Mouse (Mus musculus): ENCODE measurements around the gene Acot2. TPM values are rescaled to one million over a fixed set of nuclear protein-coding genes. Genes with fewer than 3 reads are reported as not detected.
"Not testable (repeated sequence)": the region's sequence is repeated elsewhere in the genome, so short reads cannot be mapped to it uniquely, and the experiment has no call there.

Gene Acot2
- polyA plus RNA-seq, 1 experiment from 2014 or later, result 13.2 TPM

DNA sequence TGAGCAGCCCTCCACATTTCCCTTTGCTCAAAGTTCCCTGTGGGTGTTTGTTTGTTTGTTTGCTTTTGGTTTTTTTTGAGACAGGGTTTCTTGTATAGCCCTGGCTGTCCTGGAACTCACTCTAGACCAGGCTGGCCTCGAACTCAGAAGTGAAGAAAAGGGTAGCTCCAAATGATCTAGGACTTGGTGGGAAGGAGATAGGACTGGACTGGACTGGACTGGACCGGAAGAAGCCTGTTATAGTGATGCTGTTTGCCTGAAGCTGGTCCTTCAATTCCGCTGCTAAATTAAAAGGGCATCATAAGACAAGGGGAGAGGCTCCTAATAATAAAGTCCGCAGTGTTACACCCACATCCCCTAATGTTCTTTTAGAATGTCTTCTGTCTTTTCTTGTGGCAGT is 822 bp downstream of the Acot2 start:
- Histone ChIP-seq H3K27me3 (ENCODE audit: control insufficient read depth, insufficient read depth, low read length) (no peaks in the 10 kb centered on the region), H3K4me3 (ENCODE audit: low read depth, low read length) (peak overlapping the region; percentile 59), H3K9ac (ENCODE audit: low read length) (peak overlapping the region; percentile 81), H3K4me2 (peak overlapping the region; percentile 65), H3K4me1 (ENCODE audit: control insufficient read depth, insufficient read depth, low read length) (peaks cover 4% of the 10 kb centered on the region; the same call in 1 of the 2 replicates), H3K27ac (ENCODE audit: low read depth, low read length) (no peak overlapping the region), H3K36me3 (ENCODE audit: control insufficient read depth, insufficient read depth, low read length) (no peaks in the 10 kb centered on the region), H3K9me3 (ENCODE audit: control insufficient read depth, low read length) (no peaks in the 10 kb centered on the region)
- WGBS, result 67% methylated on average over 4 of the region's 4 CpGs
- ATAC-seq (ENCODE audit: low FRiP score) (peak; percentile 23; the same call in 1 of the 2 replicates), DNase-seq (ENCODE audit: low spot score, missing footprints) (peak; percentile 89)

DNA sequence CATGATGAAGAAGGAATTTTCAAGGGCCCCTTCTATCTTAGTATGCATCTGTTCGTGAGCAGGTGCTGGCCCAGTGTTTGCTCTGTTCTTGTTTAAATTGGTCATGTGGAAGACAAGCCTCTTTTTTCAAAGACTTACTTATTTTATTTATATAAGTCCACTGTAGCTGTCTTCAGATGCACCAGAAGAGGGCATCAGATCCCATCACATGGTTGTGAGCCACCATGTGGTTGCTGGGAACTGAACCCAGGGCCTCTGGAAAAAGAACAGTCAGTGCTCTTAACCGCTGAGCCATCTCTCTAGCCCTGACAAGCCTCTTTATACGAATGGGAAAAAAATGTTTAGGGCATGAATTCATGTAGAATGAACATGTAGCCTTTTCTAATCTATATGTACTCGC is 1.7 kb downstream of the Acot2 start:
- peaks cover 4% of the 10 kb centered on the region; the same call in 1 of the 2 replicates for H3K4me1 ChIP-seq (ENCODE audit: control insufficient read depth, insufficient read depth, low read length)
- ATAC-seq (ENCODE audit: low FRiP score) (no peak), DNase-seq (ENCODE audit: low spot score, missing footprints) (no peak)
- H3K9ac ChIP-seq (ENCODE audit: low read length), result no peak overlapping the region
- H3K4me2 ChIP-seq, result no peak overlapping the region
- no peak overlapping the region for H3K27ac ChIP-seq (ENCODE audit: low read depth, low read length)
- no peaks in the 10 kb centered on the region for H3K27me3 ChIP-seq (ENCODE audit: control insufficient read depth, insufficient read depth, low read length)
- H3K4me3 ChIP-seq (ENCODE audit: low read depth, low read length), result no peak overlapping the region
- 97% methylated on average over 4 of the region's 4 CpGs for WGBS
- H3K36me3 ChIP-seq (ENCODE audit: control insufficient read depth, insufficient read depth, low read length), result no peaks in the 10 kb centered on the region
- H3K9me3 ChIP-seq (ENCODE audit: control insufficient read depth, low read length), result no peaks in the 10 kb centered on the region

DNA sequence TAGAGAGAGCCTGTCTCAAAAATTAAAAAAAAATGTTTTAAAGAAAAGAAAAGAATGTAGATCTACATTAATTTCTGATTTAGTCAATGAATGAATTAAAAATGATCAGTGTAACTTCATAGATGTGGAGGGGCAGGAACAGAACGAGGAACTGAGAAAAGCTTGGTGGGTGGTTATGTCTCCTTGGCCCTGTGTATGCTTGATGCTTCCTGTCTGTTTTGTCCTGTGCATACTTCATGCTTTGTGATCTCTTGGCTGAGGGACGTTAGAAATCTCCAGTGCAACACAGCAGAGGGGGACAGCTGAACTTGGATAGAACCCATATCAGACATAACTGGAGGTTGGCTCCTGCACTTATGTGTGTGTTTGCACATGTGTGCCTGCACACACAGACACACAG is 9.6 kb downstream of the Acot2 start:
- ATAC-seq (ENCODE audit: low FRiP score) (no peak), DNase-seq (ENCODE audit: low spot score, missing footprints) (no peak)
- Histone ChIP-seq H3K36me3 (ENCODE audit: control insufficient read depth, insufficient read depth, low read length) (no peaks in the 10 kb centered on the region), H3K4me2 (no peak overlapping the region), H3K27ac (ENCODE audit: low read depth, low read length) (no peak overlapping the region), H3K9me3 (ENCODE audit: control insufficient read depth, low read length) (no peaks in the 10 kb centered on the region), H3K4me1 (ENCODE audit: control insufficient read depth, insufficient read depth, low read length) (no peaks in the 10 kb centered on the region), H3K4me3 (ENCODE audit: low read depth, low read length) (no peak overlapping the region), H3K27me3 (ENCODE audit: control insufficient read depth, insufficient read depth, low read length) (no peaks in the 10 kb centered on the region), H3K9ac (ENCODE audit: low read length) (no peak overlapping the region)
- 76% methylated on average over 2 of the region's 2 CpGs for WGBS

DNA sequence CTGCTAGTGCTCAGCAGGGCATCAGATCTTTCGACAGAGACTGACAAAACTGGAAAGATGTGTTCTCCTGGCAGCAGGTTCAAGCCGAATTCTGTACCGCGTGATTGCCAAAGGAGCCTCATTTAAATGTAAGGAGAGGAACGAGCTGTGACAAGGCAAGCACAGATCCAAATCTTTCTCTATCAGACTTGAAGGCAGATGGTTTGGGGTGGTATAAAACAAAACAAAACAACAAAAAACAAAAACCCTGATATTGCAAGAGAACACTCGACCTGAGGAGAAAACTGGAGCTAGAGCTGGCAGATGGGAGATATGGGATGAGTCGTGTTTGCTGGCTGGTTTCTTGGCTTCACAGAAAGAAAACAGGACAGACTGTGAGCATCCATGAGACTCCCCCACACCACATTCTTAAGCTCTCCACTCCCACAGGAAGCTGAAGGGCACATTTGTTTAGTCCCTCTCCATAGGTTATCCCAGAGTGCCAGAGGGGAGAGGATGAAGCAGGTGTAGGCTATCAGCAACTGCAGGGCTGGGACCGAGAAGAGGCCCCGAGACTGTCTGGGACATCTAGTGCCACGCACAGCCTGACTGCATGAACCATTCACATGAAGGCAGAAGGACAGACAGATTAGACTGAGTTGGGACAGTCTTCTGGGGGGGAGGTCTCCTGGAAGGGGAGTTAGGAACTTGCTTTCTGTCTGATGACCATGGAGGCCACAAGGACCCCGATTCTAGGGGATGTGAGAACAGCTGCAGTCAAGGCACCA is 10.9 kb downstream of the Acot2 start:
- WGBS, result 70% methylated on average over 11 of the region's 11 CpGs
- ATAC-seq (ENCODE audit: low FRiP score) (no peak), DNase-seq (ENCODE audit: low spot score, missing footprints) (no peak)
- Histone ChIP-seq H3K4me2 (no peak overlapping the region), H3K4me3 (ENCODE audit: low read depth, low read length) (no peak overlapping the region), H3K9me3 (ENCODE audit: control insufficient read depth, low read length) (no peaks in the 10 kb centered on the region), H3K9ac (ENCODE audit: low read length) (no peak overlapping the region), H3K4me1 (ENCODE audit: control insufficient read depth, insufficient read depth, low read length) (no peaks in the 10 kb centered on the region), H3K27ac (ENCODE audit: low read depth, low read length) (no peak overlapping the region), H3K27me3 (ENCODE audit: control insufficient read depth, insufficient read depth, low read length) (no peaks in the 10 kb centered on the region), H3K36me3 (ENCODE audit: control insufficient read depth, insufficient read depth, low read length) (no peaks in the 10 kb centered on the region)

DNA sequence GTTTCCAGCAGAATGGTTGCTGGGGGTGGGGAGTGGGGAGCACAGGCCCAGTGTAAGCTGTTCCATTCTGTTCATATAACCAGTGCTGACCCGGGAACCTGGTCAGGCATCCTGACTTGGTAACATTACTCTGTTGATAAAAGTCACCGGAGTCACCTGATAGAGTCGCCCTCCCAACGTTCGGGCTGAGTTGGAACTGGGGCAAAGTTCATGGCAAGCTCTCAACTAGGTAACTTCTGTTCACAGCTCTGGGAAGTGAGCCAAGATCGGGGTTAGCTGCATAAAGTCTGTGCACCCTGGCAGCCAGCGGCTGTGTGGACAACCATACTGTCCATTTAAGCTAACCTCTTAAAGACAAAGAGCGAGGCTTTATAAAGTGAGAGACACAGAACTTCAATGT is 11.6 kb downstream of the Acot2 start:
- WGBS, result 83% methylated on average over 8 of the region's 8 CpGs
- not testable (repeated sequence) for H3K4me1 ChIP-seq (ENCODE audit: control insufficient read depth, insufficient read depth, low read length); H3K4me2 ChIP-seq; ATAC-seq (ENCODE audit: low FRiP score); H3K9me3 ChIP-seq (ENCODE audit: control insufficient read depth, low read length); H3K27ac ChIP-seq (ENCODE audit: low read depth, low read length); H3K36me3 ChIP-seq (ENCODE audit: control insufficient read depth, insufficient read depth, low read length); H3K27me3 ChIP-seq (ENCODE audit: control insufficient read depth, insufficient read depth, low read length); H3K4me3 ChIP-seq (ENCODE audit: low read depth, low read length); H3K9ac ChIP-seq (ENCODE audit: low read length); DNase-seq (ENCODE audit: low spot score, missing footprints)

DNA sequence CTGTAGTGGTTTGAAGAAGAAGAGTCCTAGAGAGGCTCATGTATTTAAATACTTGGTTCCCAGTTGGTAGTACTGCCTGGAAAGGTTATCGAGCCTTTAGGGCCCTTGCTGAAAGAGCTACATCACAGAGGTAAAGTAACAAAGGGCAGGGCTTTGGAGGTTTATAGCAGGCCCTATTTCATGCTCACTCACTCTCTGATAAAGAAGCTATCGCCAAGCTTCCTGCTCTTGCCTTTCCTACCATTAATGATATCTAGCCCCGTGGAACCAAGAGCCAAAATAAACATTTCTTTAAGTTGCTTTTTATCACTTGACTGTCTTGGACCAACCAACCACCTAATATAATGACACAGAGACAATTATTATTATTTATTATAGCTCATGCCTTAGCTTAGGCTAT is 12.8 kb downstream of the Acot2 start:
- no peak overlapping the region for H3K9ac ChIP-seq (ENCODE audit: low read length)
- no peaks in the 10 kb centered on the region for H3K9me3 ChIP-seq (ENCODE audit: control insufficient read depth, low read length)
- ATAC-seq (ENCODE audit: low FRiP score) (no peak), DNase-seq (ENCODE audit: low spot score, missing footprints) (no peak)
- H3K4me3 ChIP-seq (ENCODE audit: low read depth, low read length), result no peak overlapping the region
- no peaks in the 10 kb centered on the region for H3K36me3 ChIP-seq (ENCODE audit: control insufficient read depth, insufficient read depth, low read length)
- no peaks in the 10 kb centered on the region for H3K4me1 ChIP-seq (ENCODE audit: control insufficient read depth, insufficient read depth, low read length)
- H3K27ac ChIP-seq (ENCODE audit: low read depth, low read length), result no peak overlapping the region
- no peak overlapping the region for H3K4me2 ChIP-seq
- WGBS, result 90% methylated on average over 3 of the region's 3 CpGs
- H3K27me3 ChIP-seq (ENCODE audit: control insufficient read depth, insufficient read depth, low read length), result no peaks in the 10 kb centered on the region

DNA sequence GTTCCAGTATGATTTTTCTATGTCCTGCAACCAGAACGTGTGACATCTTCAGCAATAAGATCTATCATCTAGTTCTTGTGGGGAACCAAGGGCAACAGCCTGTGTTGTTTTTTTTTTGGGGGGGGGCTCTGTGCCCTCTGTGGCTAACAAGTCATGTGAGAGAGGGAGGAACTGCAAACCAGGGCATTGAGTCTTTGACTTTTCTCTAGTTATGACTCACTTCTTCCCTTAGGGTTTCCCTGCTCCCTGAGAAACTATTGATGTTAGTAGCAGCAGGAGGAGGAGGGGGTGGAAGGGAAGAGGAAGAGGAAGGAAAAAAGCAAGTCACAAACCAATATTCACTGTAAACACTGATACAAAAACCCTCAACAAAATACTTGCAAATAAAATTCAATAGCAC is 16.2 kb downstream of the Acot2 start:
- H3K4me2 ChIP-seq, result no peak overlapping the region
- no peak overlapping the region for H3K27ac ChIP-seq (ENCODE audit: low read depth, low read length)
- H3K27me3 ChIP-seq (ENCODE audit: control insufficient read depth, insufficient read depth, low read length), result no peaks in the 10 kb centered on the region
- no peak overlapping the region for H3K9ac ChIP-seq (ENCODE audit: low read length)
- peaks cover 3% of the 10 kb centered on the region; the same call in 1 of the 2 replicates for H3K4me1 ChIP-seq (ENCODE audit: control insufficient read depth, insufficient read depth, low read length)
- 93% methylated on average over 1 of the region's 1 CpGs for WGBS
- DNase-seq (ENCODE audit: low spot score, missing footprints) (no peak), ATAC-seq (ENCODE audit: low FRiP score) (no peak)
- H3K4me3 ChIP-seq (ENCODE audit: low read depth, low read length), result no peak overlapping the region
- no peaks in the 10 kb centered on the region for H3K9me3 ChIP-seq (ENCODE audit: control insufficient read depth, low read length)
- no peaks in the 10 kb centered on the region for H3K36me3 ChIP-seq (ENCODE audit: control insufficient read depth, insufficient read depth, low read length)

DNA sequence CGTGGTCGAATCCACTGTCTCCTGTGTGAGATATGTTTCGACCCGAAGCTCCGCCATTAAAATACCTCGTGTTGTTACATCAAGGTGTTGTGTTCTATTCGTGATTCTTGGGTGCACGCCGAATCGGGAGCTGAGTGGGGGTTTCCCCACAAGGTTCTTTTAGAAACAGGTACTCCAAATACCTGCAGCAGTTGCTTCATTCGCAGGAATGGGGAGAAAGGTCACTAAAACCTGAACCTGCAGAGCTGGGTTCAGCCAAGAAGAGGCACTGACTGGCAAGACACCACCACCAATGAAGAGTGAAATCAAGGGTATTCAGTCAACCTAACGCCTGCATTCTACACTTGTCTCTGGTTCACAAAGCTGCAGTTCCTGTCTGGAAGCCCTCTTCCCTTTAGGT is 20.6 kb downstream of the Acot2 start:
- no peaks in the 10 kb centered on the region for H3K27me3 ChIP-seq (ENCODE audit: control insufficient read depth, insufficient read depth, low read length)
- ATAC-seq (ENCODE audit: low FRiP score) (no peak), DNase-seq (ENCODE audit: low spot score, missing footprints) (no peak)
- no peaks in the 10 kb centered on the region for H3K36me3 ChIP-seq (ENCODE audit: control insufficient read depth, insufficient read depth, low read length)
- no peak overlapping the region for H3K4me2 ChIP-seq
- 91% methylated on average over 10 of the region's 12 CpGs for WGBS
- peak overlapping the region; percentile 63; the same call in 1 of the 2 replicates for H3K9ac ChIP-seq (ENCODE audit: low read length)
- peak overlapping the region; percentile 42 for H3K27ac ChIP-seq (ENCODE audit: low read depth, low read length)
- H3K9me3 ChIP-seq (ENCODE audit: control insufficient read depth, low read length), result no peaks in the 10 kb centered on the region
- H3K4me3 ChIP-seq (ENCODE audit: low read depth, low read length), result no peak overlapping the region
- H3K4me1 ChIP-seq (ENCODE audit: control insufficient read depth, insufficient read depth, low read length), result peaks cover 22% of the 10 kb centered on the region

DNA sequence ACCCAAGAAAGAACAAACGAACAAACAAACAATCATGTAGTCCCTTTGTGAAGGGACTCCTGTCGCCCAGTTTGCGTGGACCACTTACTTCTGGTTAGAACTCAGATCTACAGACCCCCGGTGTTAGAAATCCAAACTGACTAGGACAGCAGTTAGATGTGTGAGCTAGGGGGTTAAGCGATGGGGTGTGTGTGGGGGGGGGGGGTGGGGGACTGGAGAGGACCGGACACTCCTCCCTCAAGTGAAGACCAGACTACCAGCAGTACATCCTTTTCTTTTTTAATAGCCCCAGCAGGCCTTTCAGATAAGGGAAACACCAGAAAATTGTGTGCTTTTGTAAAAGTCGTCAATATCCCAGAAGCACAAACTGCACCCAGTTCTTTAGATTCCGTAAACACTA is 21.1 kb downstream of the Acot2 start:
- Histone ChIP-seq H3K9me3 (ENCODE audit: control insufficient read depth, low read length) (no peaks in the 10 kb centered on the region), H3K27ac (ENCODE audit: low read depth, low read length) (peak overlapping the region; percentile 42), H3K36me3 (ENCODE audit: control insufficient read depth, insufficient read depth, low read length) (no peaks in the 10 kb centered on the region), H3K4me2 (peak overlapping the region; percentile 49), H3K9ac (ENCODE audit: low read length) (peak overlapping the region; percentile 63), H3K27me3 (ENCODE audit: control insufficient read depth, insufficient read depth, low read length) (no peaks in the 10 kb centered on the region), H3K4me1 (ENCODE audit: control insufficient read depth, insufficient read depth, low read length) (peaks cover 22% of the 10 kb centered on the region), H3K4me3 (ENCODE audit: low read depth, low read length) (peak overlapping the region; percentile 38; the same call in 1 of the 2 replicates)
- WGBS, result 50% methylated on average over 8 of the region's 8 CpGs
- ATAC-seq (ENCODE audit: low FRiP score) (no peak), DNase-seq (ENCODE audit: low spot score, missing footprints) (no peak)
